Mouse (Mus musculus): ENCODE data around the gene Vmn2r7.

- TF ChIP-seq CTCF (IDR thresholded peaks at IDR 0.05; ENCODE audit: insufficient read depth, low read length), result no peak
- no peak for TF ChIP-seq POLR2A (IDR thresholded peaks at IDR 0.05; ENCODE audit: borderline replicate concordance, extremely low read depth, low read depth, low read length)
These were observed 32.1 kb upstream of the Vmn2r7 start for GRCm38 (mm10) chr3:64876669-64877068.
